Mouse (Mus musculus) limb, embryonic 15.5 days (tissue): ENCODE measurements at regions not wholly inside any gene's neighbourhood (a gene's known extent, or its start where the extent isn't known, plus 50 kb on each side); places are given as distances from the start of the nearest gene placed in this dataset.

Experiments
- ATAC-seq: fragments of 200-750 bp; cut with Nextera tagmentation; 2 replicates; pipeline ENCODE4 v1.8.0; 2017; ENCODE audit warnings: low read depth, moderate TSS enrichment; ENCODE audit not compliant: insufficient number of reproducible peaks, low FRiP score, low TSS enrichment
- H3K27ac ChIP-seq: fragments of 300-500 bp; sonication (generic); 2 replicates; pipeline ENCODE4 v1.5.1; 2015; ENCODE audit warnings: moderate library complexity, mild to moderate bottlenecking, inconsistent platforms
- H3K27me3 ChIP-seq: fragments of 300-500 bp; sonication (generic); 2 replicates; pipeline ENCODE4 v1.6.1; 2015; ENCODE audit warnings: inconsistent platforms
- H3K36me3 ChIP-seq: fragments of 300-500 bp; sonication (generic); 2 replicates; pipeline ENCODE4 v1.6.1; 2015; ENCODE audit warnings: inconsistent platforms
- H3K4me1 ChIP-seq: fragments of 300-500 bp; sonication (generic); 2 replicates; pipeline ENCODE4 v1.6.1; 2015; ENCODE audit warnings: inconsistent platforms
- H3K4me2 ChIP-seq: fragments of 300-500 bp; sonication (generic); 2 replicates; pipeline ENCODE4 v1.6.1; 2015; ENCODE audit warnings: mild to moderate bottlenecking, inconsistent platforms
- H3K4me3 ChIP-seq: fragments of 300-500 bp; sonication (generic); 2 replicates; pipeline ENCODE4 v1.5.1; 2015; ENCODE audit warnings: mild to moderate bottlenecking, inconsistent platforms
- H3K9ac ChIP-seq: fragments of 300-500 bp; sonication (generic); 2 replicates; pipeline ENCODE4 v1.6.1; 2015; ENCODE audit warnings: inconsistent platforms
- H3K9me3 ChIP-seq: fragments of 300-500 bp; sonication (generic); 2 replicates; pipeline ENCODE4 v1.6.1; 2016; ENCODE audit warnings: inconsistent platforms
- WGBS: fragments of 180-500 bp; shearing (Covaris S2); methylation state at CpG from one replicate; pipeline ENCODE4 v1.1.7; 2015; 5-methylcytosine and 5-hydroxymethylcytosine counted together

- Histone ChIP-seq H3K9me3 (no peaks in the 10 kb centered on the region), H3K27ac (no peak overlapping the region), H3K4me3 (no peak overlapping the region), H3K27me3 (no peaks in the 10 kb centered on the region), H3K36me3 (no peaks in the 10 kb centered on the region), H3K9ac (no peak overlapping the region), H3K4me1 (no peaks in the 10 kb centered on the region), H3K4me2 (no peak overlapping the region)
- WGBS, result 45% methylated on average over 5 of the region's 5 CpGs
- ATAC-seq, result no peak
Observed at GRCm38 (mm10) chr3:80042756-80043484, 158.6 kb downstream of the Fam198b start.

GRCm38 (mm10) chr3:80049495-80050225 lies 165.3 kb downstream of the Fam198b start:
- no peak for ATAC-seq
- no peaks in the 10 kb centered on the region for H3K4me1 ChIP-seq
- H3K4me3 ChIP-seq, result no peak overlapping the region
- H3K9me3 ChIP-seq, result no peaks in the 10 kb centered on the region
- H3K27me3 ChIP-seq, result no peaks in the 10 kb centered on the region
- no peak overlapping the region for H3K4me2 ChIP-seq
- WGBS, result 80% methylated on average over 5 of the region's 5 CpGs
- H3K36me3 ChIP-seq, result no peaks in the 10 kb centered on the region
- H3K27ac ChIP-seq, result no peak overlapping the region
- H3K9ac ChIP-seq, result no peak overlapping the region

GRCm38 (mm10) chr3:80050920-80051319 lies 166.6 kb downstream of the Fam198b start:
- Histone ChIP-seq H3K4me3 (no peak overlapping the region), H3K9ac (no peak overlapping the region), H3K9me3 (no peaks in the 10 kb centered on the region), H3K27me3 (no peaks in the 10 kb centered on the region), H3K27ac (no peak overlapping the region), H3K36me3 (no peaks in the 10 kb centered on the region), H3K4me1 (no peaks in the 10 kb centered on the region), H3K4me2 (no peak overlapping the region)
- WGBS, result 59% methylated on average over 4 of the region's 4 CpGs
- no peak for ATAC-seq

GRCm38 (mm10) chr3:80051963-80052362 lies 167.6 kb downstream of the Fam198b start:
- Histone ChIP-seq H3K4me1 (no peaks in the 10 kb centered on the region), H3K9ac (no peak overlapping the region), H3K4me2 (no peak overlapping the region), H3K27me3 (no peaks in the 10 kb centered on the region), H3K4me3 (no peak overlapping the region), H3K9me3 (no peaks in the 10 kb centered on the region), H3K36me3 (no peaks in the 10 kb centered on the region), H3K27ac (no peak overlapping the region)
- WGBS, result 60% methylated on average over 4 of the region's 4 CpGs
- no peak for ATAC-seq

GRCm38 (mm10) chr3:80052879-80053278 lies 168.5 kb downstream of the Fam198b start:
- Histone ChIP-seq H3K9ac (no peak overlapping the region), H3K4me1 (no peaks in the 10 kb centered on the region), H3K36me3 (no peaks in the 10 kb centered on the region), H3K27ac (no peak overlapping the region), H3K4me3 (no peak overlapping the region), H3K27me3 (no peaks in the 10 kb centered on the region), H3K9me3 (no peaks in the 10 kb centered on the region), H3K4me2 (no peak overlapping the region)
- no peak for ATAC-seq
- 63% methylated on average over 3 of the region's 3 CpGs for WGBS

- no peak for ATAC-seq
- Histone ChIP-seq H3K36me3 (no peaks in the 10 kb centered on the region), H3K4me2 (no peak overlapping the region), H3K9ac (no peak overlapping the region), H3K9me3 (no peaks in the 10 kb centered on the region), H3K4me1 (no peaks in the 10 kb centered on the region), H3K4me3 (no peak overlapping the region), H3K27me3 (no peaks in the 10 kb centered on the region), H3K27ac (no peak overlapping the region)
- WGBS, result 75% methylated on average over 2 of the region's 2 CpGs
Observed at GRCm38 (mm10) chr3:80053435-80053834, 169.1 kb downstream of the Fam198b start.

GRCm38 (mm10) chr3:80056636-80057350 lies 172.5 kb downstream of the Fam198b start:
- H3K27me3 ChIP-seq, result no peaks in the 10 kb centered on the region
- no peak for ATAC-seq
- no peak overlapping the region for H3K4me2 ChIP-seq
- H3K4me3 ChIP-seq, result no peak overlapping the region
- H3K36me3 ChIP-seq, result no peaks in the 10 kb centered on the region
- no peaks in the 10 kb centered on the region for H3K9me3 ChIP-seq
- no peak overlapping the region for H3K27ac ChIP-seq
- H3K9ac ChIP-seq, result no peak overlapping the region
- 68% methylated on average over 6 of the region's 6 CpGs for WGBS
- H3K4me1 ChIP-seq, result no peaks in the 10 kb centered on the region

- H3K36me3 ChIP-seq, result no peaks in the 10 kb centered on the region
- H3K27me3 ChIP-seq, result no peaks in the 10 kb centered on the region
- no peaks in the 10 kb centered on the region for H3K4me1 ChIP-seq
- ATAC-seq, result no peak
- 26% methylated on average over 2 of the region's 2 CpGs for WGBS
- H3K9me3 ChIP-seq, result no peaks in the 10 kb centered on the region
- no peak overlapping the region for H3K4me3 ChIP-seq
- H3K27ac ChIP-seq, result no peak overlapping the region
- H3K4me2 ChIP-seq, result no peak overlapping the region
- H3K9ac ChIP-seq, result no peak overlapping the region
Observed at GRCm38 (mm10) chr3:80058722-80059121, 174.4 kb downstream of the Fam198b start.

GRCm38 (mm10) chr3:80070726-80071125 lies 186.4 kb downstream of the Fam198b start:
- H3K27me3 ChIP-seq, result no peaks in the 10 kb centered on the region
- WGBS, result 66% methylated on average over 5 of the region's 5 CpGs
- H3K9me3 ChIP-seq, result no peaks in the 10 kb centered on the region
- no peak overlapping the region for H3K27ac ChIP-seq
- H3K9ac ChIP-seq, result no peak overlapping the region
- H3K4me2 ChIP-seq, result no peak overlapping the region
- ATAC-seq, result no peak
- H3K36me3 ChIP-seq, result no peaks in the 10 kb centered on the region
- no peaks in the 10 kb centered on the region for H3K4me1 ChIP-seq
- no peak overlapping the region for H3K4me3 ChIP-seq

- no peak for ATAC-seq
Observed at GRCm38 (mm10) chr3:80079801-80080418, 195.6 kb downstream of the Fam198b start.

GRCm38 (mm10) chr3:80081210-80081609 lies 196.9 kb downstream of the Fam198b start:
- H3K36me3 ChIP-seq, result no peaks in the 10 kb centered on the region
- H3K4me1 ChIP-seq, result no peaks in the 10 kb centered on the region
- H3K9me3 ChIP-seq, result no peaks in the 10 kb centered on the region
- no peak overlapping the region for H3K4me2 ChIP-seq
- no peaks in the 10 kb centered on the region for H3K27me3 ChIP-seq
- no peak overlapping the region for H3K9ac ChIP-seq
- no peak for ATAC-seq
- no peak overlapping the region for H3K4me3 ChIP-seq
- WGBS, result 53% methylated on average over 7 of the region's 7 CpGs
- H3K27ac ChIP-seq, result no peak overlapping the region; the same call in 1 of the 2 replicates

More at GRCm38 (mm10) chr3:80079801-80080418, 195.6 kb downstream of the Fam198b start:
- Histone ChIP-seq H3K9me3 (no peaks in the 10 kb centered on the region), H3K9ac (peak overlapping the region; percentile 1; the same call in 1 of the 2 replicates), H3K4me2 (peak overlapping the region; percentile 49), H3K27ac (peak overlapping the region; percentile 48; the same call in 1 of the 2 replicates), H3K4me3 (peak overlapping the region; percentile 32), H3K36me3 (no peaks in the 10 kb centered on the region), H3K4me1 (no peaks in the 10 kb centered on the region), H3K27me3 (no peaks in the 10 kb centered on the region)
- WGBS, result 7% methylated on average over 10 of the region's 10 CpGs
